Mouse (Mus musculus) frontal cortex, adult (tissue): ENCODE results near the gene Rarb.

Source experiments
- ATAC-seq: cut with Nextera tagmentation; 2 replicates; pipeline ENCODE4 v1.9.2; 2017; ENCODE audit warnings: mild to moderate bottlenecking, moderate library complexity, mixed read lengths; ENCODE audit not compliant: low TSS enrichment

Rarb gene

GRCm38 (mm10) chr14:16735331-16736012 is 83.5 kb downstream of the Rarb start:
- peak; percentile 17 for ATAC-seq

DNA sequence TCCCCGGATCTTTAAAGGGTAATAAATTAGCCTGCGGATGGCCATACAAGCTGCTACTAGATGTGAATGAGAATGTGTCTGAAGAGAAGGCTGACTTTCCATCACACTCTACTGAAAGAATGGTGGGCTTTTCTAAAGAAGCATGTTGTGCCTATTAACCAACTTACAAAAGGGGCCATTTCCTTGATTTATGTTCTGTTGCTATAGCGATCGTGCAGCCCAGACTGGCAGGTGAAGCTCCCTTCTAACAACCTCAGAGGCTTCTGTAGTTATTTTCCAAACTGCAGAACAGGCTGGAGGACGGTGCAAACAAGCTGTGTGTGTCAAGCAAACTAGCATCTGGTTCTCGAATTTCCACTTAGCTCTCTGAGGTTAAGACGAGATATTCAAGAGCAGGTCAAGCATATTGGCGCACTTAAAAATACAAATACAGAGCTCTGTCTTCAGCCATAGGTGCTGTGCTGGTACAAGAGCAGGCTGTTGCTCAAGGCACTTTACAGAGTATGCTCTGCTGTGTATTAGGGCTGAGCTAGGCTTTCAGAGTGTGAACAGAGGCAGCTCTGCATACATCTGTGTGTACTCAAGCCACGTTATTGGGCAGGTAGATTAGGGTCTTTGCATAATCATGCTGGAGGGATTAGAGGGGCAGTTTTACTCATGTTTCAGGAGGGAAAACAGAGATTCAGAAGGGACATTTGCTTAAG is 85.2 kb downstream of the Rarb start:
- ATAC-seq = no peak

GRCm38 (mm10) chr14:16732054-16732453 is 86.9 kb downstream of the Rarb start:
- no peak for ATAC-seq

DNA sequence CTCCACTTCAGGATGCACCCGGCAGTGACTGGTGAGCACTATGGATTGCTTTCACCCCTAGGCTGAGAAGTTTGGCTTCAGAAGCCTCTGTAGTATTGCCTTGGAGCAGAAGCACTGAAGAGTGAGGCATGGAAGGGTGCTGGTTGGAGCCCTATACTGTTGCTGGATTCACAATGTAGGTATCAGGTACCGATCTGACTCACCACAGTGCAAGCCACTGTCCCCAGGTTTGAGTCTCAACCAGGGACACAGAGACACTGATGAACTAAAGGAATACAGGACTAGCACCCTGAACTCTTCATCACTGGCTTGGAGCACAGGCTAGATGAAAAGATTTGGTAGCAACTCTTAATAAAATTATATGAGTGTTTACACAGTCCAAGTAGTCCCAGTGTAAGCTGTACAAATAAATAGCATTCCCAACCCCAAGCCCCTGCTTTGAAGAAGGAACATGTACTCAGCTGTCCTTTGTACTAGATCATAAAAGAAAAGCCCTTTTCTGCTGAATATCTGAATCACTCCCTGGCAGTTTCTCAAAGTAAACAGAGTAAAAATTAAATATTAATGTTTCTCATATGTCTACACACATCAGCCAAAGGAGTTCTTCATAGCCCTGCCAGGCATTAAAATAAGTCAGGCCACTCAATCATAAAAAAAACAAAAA is 90.6 kb downstream of the Rarb start:
- ATAC-seq = no peak

GRCm38 (mm10) chr14:16723991-16724390 is 95.0 kb downstream of the Rarb start:
- ATAC-seq = no peak

DNA sequence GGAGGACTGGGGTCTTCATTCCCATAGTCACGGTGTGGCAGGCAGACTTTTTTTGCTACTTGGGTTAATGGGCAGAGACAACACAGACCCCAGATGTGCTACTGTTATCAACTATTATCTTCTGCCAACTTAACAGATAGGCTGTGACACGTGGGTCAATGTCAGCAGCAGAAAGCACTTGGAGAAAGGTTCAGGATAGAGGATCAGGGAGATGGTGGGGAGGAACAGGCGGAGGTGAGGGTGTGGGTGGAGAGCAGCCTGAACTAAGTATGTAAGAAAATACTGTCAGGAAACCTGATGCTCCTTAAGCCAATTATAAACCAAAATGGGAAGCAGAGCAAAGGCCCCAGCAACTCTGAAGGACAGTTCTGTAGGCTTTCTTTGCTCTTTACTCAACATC is 101.1 kb downstream of the Rarb start:
- no peak for ATAC-seq

DNA sequence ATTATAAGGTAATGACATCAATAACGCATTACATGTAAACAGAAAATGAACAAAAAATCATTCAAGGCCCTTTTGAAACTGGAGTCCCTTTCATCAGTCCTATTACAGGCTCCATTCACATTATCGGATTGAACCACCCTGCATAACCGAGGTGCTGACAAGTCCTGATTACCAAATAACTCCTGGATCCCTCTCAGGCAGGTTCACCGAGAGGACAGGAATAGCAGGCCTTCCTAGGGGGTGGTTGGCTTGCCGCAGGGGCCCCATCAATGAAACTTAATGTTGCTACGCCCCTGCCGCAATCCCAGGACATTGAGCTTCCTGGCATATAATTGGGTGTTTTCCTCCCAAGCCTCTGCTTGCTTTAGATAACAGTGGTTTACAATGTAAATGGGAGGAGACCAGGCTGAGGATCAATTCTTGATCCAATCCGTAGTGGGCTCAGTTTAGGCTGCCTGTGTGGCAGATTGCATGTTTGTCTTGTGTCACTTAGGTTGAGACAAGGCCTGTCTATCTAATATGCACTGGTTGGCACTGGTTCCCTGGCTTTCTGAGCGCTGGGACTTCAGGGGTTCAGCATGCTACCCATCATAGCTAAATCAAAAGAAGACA is 104.5 kb downstream of the Rarb start:
- no peak for ATAC-seq

- ATAC-seq = no peak
Observed at GRCm38 (mm10) chr14:16713773-16714172, 105.2 kb downstream of the Rarb start.

GRCm38 (mm10) chr14:16699228-16699627 is 119.7 kb downstream of the Rarb start:
- no peak for ATAC-seq

DNA sequence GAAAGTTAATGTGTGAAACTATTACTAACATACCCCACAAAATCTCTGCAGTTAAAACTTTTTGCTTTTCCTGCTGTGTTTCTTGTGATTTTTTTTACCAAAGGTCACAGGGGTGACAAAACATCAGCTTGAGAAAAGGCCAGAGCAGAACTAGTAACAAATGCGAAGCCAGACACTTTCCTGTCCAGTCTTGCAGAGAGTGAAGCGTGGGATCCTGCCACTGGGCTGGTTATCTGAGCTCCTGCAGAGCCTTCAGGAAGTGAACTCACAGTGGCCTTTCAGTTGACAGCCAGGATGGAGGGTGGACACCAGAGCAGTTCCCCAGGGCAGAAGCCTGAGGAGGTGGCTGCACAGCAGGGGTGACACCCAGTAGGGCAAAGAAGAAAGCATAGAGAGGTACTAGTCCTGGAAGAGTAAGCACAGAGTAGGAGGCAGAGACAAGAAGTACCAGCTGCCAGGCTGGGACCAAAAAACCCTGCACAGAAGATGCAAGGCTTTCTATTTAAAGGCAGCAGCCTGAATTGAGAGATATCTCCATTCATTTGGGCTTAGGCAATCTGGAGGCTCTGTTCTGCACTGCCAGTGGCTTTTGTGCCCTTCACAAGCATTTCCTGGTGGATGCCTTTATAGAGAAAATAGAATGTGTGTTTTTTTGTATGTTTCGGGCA is 123.4 kb downstream of the Rarb start:
- ATAC-seq = peak; percentile 100

DNA sequence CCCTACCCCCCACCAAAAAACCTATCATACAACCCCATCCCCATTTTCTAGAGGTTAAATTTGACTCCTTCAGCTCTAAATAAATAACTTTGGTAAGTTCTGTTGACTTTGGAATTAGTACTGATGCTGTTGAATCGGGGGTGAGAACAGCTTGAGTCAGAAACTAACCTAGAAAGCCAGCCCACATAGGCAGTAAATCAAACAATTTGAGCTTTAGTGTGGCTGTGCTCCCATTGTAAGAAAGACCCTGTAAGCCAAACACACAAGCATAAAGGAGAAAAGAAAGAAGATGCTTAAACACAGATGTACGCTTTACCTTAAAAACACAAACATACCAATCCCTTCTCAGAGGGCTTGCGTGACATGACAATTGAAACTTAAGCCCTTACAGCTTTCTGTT is 140.6 kb downstream of the Rarb start:
- peak; percentile 64; the same call in 1 of the 2 replicates for ATAC-seq

GRCm38 (mm10) chr14:16677081-16677480 is 141.9 kb downstream of the Rarb start:
- no peak for ATAC-seq

- ATAC-seq = peak; percentile 99
Observed at GRCm38 (mm10) chr14:16670571-16670970, 148.4 kb downstream of the Rarb start.

- no peak for ATAC-seq
Observed at GRCm38 (mm10) chr14:16639153-16639943, 179.6 kb downstream of the Rarb start.

- no peak for ATAC-seq
Observed at GRCm38 (mm10) chr14:16613975-16614374, 205.0 kb downstream of the Rarb start.

GRCm38 (mm10) chr14:16605480-16605879 is 213.5 kb downstream of the Rarb start:
- peak; percentile 96 for ATAC-seq

- ATAC-seq = no peak
Observed at GRCm38 (mm10) chr14:16604469-16605064, 214.4 kb downstream of the Rarb start.

GRCm38 (mm10) chr14:16603040-16603590 is 215.8 kb downstream of the Rarb start:
- no peak for ATAC-seq

- peak; percentile 94 for ATAC-seq
Observed at GRCm38 (mm10) chr14:16599224-16599623, 219.7 kb downstream of the Rarb start.

- no peak; the same call in 1 of the 2 replicates for ATAC-seq
Observed at GRCm38 (mm10) chr14:16598074-16598501, 220.9 kb downstream of the Rarb start.
